Mouse (Mus musculus): ENCODE results near the gene Vsx2.

Vsx2 gene

GRCm38 (mm10) chr12:84569336-84569970, at the start of gene Vsx2:
Gene Vsx2, plus strand, starts transcription at chr12:84569762.
- DNase-seq (ENCODE audit: low read depth): no peak

- no peak for DNase-seq (ENCODE audit: low read depth)
Observed at GRCm38 (mm10) chr12:84523728-84524127, 45.8 kb upstream of the Vsx2 start.

- no peak for DNase-seq (ENCODE audit: low read depth)
Observed at GRCm38 (mm10) chr12:84524147-84525050, 45.2 kb upstream of the Vsx2 start.

DNA sequence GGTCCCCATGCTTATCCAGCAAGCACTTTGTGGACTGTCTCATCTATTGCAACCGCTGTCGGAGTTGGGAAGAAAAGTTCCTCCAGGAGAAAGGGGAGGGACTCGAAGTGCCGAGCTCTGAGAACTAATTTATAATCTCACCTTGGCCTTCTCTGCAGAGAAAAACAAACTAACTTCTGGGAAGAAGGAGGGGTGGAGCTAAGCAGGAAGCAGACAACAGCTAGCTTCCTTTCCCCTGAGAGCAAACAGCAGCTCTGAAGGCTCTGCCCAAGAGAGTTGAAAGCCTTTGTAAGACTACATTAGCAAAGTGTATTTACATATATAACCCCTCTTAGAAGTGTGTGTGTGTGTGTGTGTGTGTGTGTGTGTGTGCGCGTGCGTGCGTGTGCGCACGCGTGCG, 44.1 kb upstream of the Vsx2 start:
- no peak for DNase-seq (ENCODE audit: low read depth)

DNA sequence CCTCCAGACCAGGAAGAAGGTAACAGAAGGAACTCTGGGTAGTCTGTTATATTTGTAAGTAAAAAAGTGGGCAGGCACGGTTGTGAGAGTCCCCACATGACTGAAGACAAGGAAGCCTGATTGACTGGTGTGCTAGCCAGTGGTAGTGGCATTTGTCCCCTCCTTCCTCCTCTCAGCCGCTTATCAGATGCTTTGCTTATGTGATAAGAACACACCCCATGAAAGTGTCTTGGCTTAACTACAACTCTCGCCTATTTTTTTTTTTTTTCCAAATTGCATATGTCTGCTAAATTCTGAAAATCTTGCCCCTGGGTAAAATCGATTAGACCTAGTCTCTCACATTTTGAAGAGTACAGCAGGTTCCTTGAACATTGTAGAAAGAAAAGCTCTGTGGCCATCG, 39.1 kb upstream of the Vsx2 start:
- no peak for DNase-seq (ENCODE audit: low read depth)

DNA sequence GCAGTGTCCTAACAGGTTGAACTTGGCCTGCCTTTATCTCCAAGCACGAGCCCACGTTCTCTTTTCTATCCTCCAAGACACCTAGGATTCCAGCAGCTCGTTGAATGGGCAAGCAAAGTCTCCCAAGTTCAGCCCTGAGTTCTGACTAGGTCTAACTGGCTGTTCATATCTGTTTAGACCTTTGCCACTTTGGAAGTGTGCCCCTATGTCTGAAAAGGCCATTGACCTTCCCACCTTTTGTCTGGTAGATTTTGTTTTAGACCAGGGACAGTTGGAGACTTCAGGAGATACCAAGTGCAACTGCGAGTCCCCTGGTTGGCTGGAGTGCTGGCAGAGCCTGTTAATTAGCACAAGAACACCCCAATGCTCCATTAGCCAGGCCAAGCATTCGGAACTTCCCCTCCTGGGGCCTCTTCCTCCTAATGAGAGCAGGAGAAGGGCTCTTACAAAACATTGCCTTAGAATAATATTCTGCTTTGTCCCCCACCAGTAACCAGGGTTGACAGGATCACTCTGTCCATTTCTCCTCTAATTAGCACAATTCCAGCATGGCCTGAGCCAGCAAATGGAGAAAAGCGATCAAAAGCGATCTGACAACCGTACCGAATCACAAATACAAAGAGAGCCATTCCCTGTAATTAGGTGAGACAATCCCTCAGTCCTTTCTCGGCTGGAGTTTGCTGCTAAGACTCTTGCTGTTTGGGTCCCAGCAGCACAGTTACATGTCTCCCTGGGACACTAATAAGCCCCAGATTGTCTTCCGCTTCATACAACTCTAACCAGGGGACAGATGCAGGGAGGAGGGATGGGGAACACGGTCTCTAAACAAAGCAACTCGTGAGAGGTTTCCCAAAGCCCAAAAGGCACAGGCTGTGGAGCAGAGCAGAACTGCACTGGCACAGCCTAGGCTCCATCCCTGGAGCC, 37.4 kb upstream of the Vsx2 start:
- DNase-seq (ENCODE audit: low read depth): no peak

DNA sequence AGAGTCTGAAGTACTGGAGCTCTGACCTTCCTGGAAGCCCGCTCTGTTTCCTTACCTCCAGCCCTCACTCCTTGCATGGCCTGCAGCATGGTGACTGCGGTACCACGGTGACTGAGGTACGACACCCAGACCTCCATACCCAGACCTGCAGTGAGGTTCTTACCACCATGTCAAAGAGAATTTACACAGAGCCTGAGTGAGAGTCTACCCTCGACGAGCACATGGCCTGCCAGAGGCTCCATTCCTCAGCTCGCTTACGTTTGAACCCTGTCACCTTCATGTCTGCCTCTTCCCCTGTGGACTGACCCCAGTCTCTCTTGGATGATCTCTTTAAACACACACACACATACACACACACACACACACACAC, 36.7 kb upstream of the Vsx2 start:
- DNase-seq (ENCODE audit: low read depth): no peak

- DNase-seq (ENCODE audit: low read depth): no peak
Observed at GRCm38 (mm10) chr12:84533706-84534486, 35.7 kb upstream of the Vsx2 start.

DNA sequence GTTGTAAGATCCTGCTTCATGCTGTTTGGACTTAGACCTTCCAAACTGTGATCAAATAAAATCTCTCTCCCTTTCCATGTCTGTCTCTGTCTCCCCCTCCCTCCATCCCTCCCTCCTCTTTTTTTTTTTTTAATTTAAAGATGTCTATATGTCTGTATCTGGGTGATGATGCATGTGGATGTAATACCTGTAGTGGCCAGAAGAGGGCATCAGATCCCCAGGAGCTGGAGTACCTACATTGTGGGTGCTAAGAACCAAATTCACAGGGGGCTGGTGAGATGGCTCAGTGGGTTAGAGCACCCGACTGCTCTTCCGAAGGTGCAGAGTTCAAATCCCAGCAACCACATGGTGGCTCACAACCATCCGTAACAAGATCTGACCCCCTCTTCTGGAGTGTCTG, 30.0 kb upstream of the Vsx2 start:
- DNase-seq (ENCODE audit: low read depth): peak; percentile 23

DNA sequence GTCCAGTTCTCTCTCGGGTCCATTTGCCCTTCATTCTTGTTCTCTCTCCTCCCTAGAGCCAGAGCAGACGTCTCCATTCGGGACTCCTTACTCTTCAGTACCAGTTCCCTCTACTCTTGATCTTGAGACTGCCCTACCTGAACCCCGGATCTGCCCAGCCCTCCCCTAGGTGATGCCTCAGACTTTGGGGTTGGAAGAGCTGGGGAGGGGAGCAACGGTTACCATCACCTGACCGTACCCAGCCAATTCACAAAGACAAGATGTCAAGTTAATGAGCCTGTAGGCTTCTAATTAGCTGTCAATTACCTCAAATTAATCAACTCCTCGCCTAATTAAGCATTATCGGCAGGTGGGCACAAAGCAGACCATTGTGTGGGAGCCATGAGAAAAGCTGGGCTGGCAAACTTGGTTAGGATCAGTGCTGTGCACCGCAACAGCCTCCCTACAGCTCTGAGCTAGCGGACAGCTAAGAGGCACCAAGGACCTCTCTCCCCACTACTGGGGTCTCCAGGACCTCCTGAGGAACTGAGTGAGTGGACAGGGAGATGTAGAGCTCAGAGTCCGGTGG, 28.1 kb upstream of the Vsx2 start:
- DNase-seq (ENCODE audit: low read depth): no peak

GRCm38 (mm10) chr12:84546028-84546427, 23.5 kb upstream of the Vsx2 start:
- peak; percentile 48 for DNase-seq (ENCODE audit: low read depth)

GRCm38 (mm10) chr12:84546577-84547085, 22.9 kb upstream of the Vsx2 start:
- DNase-seq (ENCODE audit: low read depth): no peak

- DNase-seq (ENCODE audit: low read depth): no peak
Observed at GRCm38 (mm10) chr12:84548251-84548650, 21.3 kb upstream of the Vsx2 start.

DNA sequence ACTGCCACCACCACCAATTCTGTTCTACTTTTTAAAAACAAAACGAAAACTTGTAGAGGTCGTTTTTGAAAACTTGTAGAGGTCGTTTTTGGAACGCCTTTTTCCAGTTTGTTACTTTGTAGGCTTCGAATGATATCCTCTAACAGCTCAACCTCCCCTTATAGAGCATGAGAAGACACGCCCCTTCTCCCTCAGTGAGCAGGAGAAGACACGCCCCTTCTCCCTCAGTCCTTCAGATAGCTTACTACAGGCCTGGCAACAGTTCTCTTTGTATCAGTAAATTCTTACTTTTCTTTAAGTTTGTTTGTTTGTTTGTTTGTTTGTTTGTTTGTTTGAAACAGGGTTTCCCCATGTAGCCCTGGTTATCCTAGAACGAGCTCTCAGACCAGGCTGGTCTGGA, 14.3 kb upstream of the Vsx2 start:
- DNase-seq (ENCODE audit: low read depth): no peak

- DNase-seq (ENCODE audit: low read depth): no peak
Observed at GRCm38 (mm10) chr12:84562558-84562957, 7.0 kb upstream of the Vsx2 start.

DNA sequence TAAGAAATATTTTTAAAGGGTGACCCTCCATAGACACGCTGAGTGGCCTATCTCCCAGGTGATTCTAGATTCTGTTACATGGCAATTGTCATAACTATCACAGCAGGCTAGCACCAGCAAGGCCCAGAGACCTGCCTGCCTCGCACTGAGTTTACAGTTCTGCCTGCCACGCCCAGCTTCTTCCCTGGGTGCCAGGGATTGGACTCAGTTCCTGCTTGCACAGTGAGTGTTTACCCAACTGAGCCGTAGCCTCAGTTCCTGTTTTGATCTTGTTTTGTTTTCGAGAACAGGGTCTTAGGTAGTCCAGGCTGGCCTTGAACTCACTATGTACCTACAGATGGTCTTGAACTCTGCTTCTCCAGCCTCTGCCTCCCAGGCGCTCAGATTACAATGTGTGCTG, 2.0 kb upstream of the Vsx2 start:
- DNase-seq (ENCODE audit: low read depth): no peak

DNA sequence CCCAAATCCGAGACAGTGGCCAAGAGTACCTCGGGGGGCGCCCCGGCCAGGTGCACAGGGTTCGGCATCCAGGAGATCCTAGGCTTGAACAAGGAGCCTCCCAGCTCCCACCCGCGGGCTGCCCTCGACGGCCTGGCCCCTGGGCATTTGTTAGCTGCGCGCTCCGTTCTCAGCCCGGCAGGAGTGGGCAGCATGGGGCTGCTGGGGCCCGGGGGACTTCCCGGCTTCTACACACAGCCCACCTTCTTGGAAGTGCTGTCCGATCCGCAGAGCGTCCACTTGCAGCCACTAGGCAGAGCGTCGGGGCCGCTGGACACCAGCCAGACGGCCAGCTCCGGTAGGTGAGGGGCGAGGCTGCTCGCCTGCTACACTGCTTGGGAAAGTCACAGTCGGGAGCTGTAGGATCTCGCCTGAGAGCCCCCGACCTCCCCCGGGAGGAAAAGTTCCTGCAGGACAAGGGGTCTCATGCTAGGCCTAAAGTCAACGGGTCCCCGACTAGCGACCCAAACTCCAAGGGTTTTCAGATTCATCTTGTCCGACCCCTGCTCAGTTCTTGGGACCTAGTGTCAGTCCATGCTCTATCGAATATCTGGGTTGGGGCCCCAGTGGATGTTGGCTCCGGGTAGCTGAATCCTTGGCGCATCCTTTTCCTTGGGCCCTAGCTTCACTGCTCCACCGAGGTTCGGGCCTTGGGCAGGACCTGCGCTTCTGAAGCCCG, 573 bp downstream of the Vsx2 start:
- no peak for DNase-seq (ENCODE audit: low read depth)

GRCm38 (mm10) chr12:84570694-84571415, 1.3 kb downstream of the Vsx2 start:
- no peak for DNase-seq (ENCODE audit: low read depth)

GRCm38 (mm10) chr12:84571466-84572340, 2.1 kb downstream of the Vsx2 start:
- no peak for DNase-seq (ENCODE audit: low read depth)

Data from c-Kit-positive CD71-negative TER-119-negative erythroid progenitor cells, embryonic 14.5 days (primary cell).